Mouse (Mus musculus) cerebellum, adult 2 months (tissue): ENCODE measurements at regions not wholly inside any gene's neighbourhood (a gene's known extent, or its start where the extent isn't known, plus 50 kb on each side); places are given as distances from the start of the nearest gene placed in this dataset.
A peak's percentile ranks its signal among the peaks of the same experiment; 100 is the strongest.

ENCODE experiments used
- DNase-seq, 2 experiments: peaks; one replicate each; pipeline ENCODE4 v3.0.0; 2021
- H3K27ac ChIP-seq: fragments of 200-500 bp; 2 replicates; pipeline ENCODE4 v1.5.1; 2012; ENCODE audit warnings: low read length, control low read depth, inconsistent platforms; ENCODE audit not compliant: insufficient read depth
- H3K27me3 ChIP-seq: fragments of 200-500 bp; 2 replicates; pipeline ENCODE4 v1.6.1; 2012; ENCODE audit warnings: inconsistent platforms, mild to moderate bottlenecking, low read length, moderate library complexity; ENCODE audit not compliant: control insufficient read depth, insufficient read depth
- H3K4me1 ChIP-seq: fragments of 200-500 bp; 2 replicates; pipeline ENCODE4 v1.6.1; 2011; ENCODE audit warnings: low read length; ENCODE audit not compliant: control insufficient read depth, insufficient read depth
- H3K4me3 ChIP-seq: fragments of 200-500 bp; replicated peaks from 2 replicates; pipeline ENCODE3; 2011; ENCODE audit warnings: mild to moderate bottlenecking, low read depth, low read length, control low read depth; ENCODE audit not compliant: insufficient read depth
- CTCF ChIP-seq: fragments of 200-500 bp; IDR thresholded peaks from 2 replicates; pipeline ENCODE4 v1.5.1; 2011; ENCODE audit warnings: low read depth, mild to moderate bottlenecking, control low read depth, low read length, moderate library complexity, borderline replicate concordance; ENCODE audit not compliant: insufficient read depth
- POLR2A ChIP-seq: fragments of 200-500 bp; IDR thresholded peaks from 2 replicates; pipeline ENCODE4 v1.6.1; 2011; ENCODE audit warnings: low read length, control low read depth, borderline replicate concordance; ENCODE audit not compliant: insufficient read depth
- WGBS: fragments of 180-500 bp; shearing (Covaris S2); methylation state at CpG from one replicate; pipeline ENCODE4 v1.1.7; 2018; 5-methylcytosine and 5-hydroxymethylcytosine counted together

GRCm38 (mm10) chr12:15717989-15718388 is 98.7 kb downstream of the Trib2 start:
- TF ChIP-seq POLR2A (no peak), CTCF (no peak)
- 81% methylated on average over 6 of the region's 6 CpGs for WGBS
- no peak overlapping the region for H3K4me3 ChIP-seq
- H3K27me3 ChIP-seq = no peaks in the 10 kb centered on the region
- H3K4me1 ChIP-seq = no peaks in the 10 kb centered on the region
- no peak overlapping the region for H3K27ac ChIP-seq
- DNase-seq = no peak

GRCm38 (mm10) chr12:15717342-15717741 is 99.4 kb downstream of the Trib2 start:
- Histone ChIP-seq H3K27ac (no peak overlapping the region), H3K4me3 (no peak overlapping the region), H3K27me3 (no peaks in the 10 kb centered on the region), H3K4me1 (no peaks in the 10 kb centered on the region)
- no peak for DNase-seq
- 94% methylated on average over 3 of the region's 3 CpGs for WGBS
- TF ChIP-seq POLR2A (no peak), CTCF (no peak)

- H3K4me3 ChIP-seq = no peak overlapping the region
- TF ChIP-seq POLR2A (no peak), CTCF (no peak)
- H3K27ac ChIP-seq = no peak overlapping the region
- H3K4me1 ChIP-seq = no peaks in the 10 kb centered on the region
- 86% methylated on average over 2 of the region's 2 CpGs for WGBS
- DNase-seq = no peak
- H3K27me3 ChIP-seq = no peaks in the 10 kb centered on the region
Measured at GRCm38 (mm10) chr12:15713623-15714022, 103.1 kb downstream of the Trib2 start.

- Histone ChIP-seq H3K4me1 (no peaks in the 10 kb centered on the region), H3K27me3 (no peaks in the 10 kb centered on the region), H3K27ac (no peak overlapping the region), H3K4me3 (no peak overlapping the region)
- TF ChIP-seq POLR2A = no peak
- no peak for TF ChIP-seq CTCF
- 85% methylated on average over 6 of the region's 6 CpGs for WGBS
- no peak for DNase-seq
Measured at GRCm38 (mm10) chr12:15707570-15708095, 109.1 kb downstream of the Trib2 start.

GRCm38 (mm10) chr12:15704412-15704811 is 112.3 kb downstream of the Trib2 start:
- no peak overlapping the region for H3K27ac ChIP-seq
- H3K4me3 ChIP-seq = no peak overlapping the region
- no peaks in the 10 kb centered on the region for H3K27me3 ChIP-seq
- no peaks in the 10 kb centered on the region for H3K4me1 ChIP-seq
- peak in 1 of 2 experiments; percentile 4 for DNase-seq
- WGBS = 7% methylated on average over 5 of the region's 5 CpGs
- TF ChIP-seq CTCF (no peak), POLR2A (no peak)

- no peak for DNase-seq
- Histone ChIP-seq H3K27ac (no peak overlapping the region), H3K4me3 (no peak overlapping the region), H3K27me3 (no peaks in the 10 kb centered on the region), H3K4me1 (no peaks in the 10 kb centered on the region)
- TF ChIP-seq POLR2A = no peak
- TF ChIP-seq CTCF = no peak
- 100% methylated on average over 1 of the region's 1 CpGs for WGBS
Measured at GRCm38 (mm10) chr12:15702137-15702536, 114.6 kb downstream of the Trib2 start.

GRCm38 (mm10) chr12:15698829-15699228 is 117.9 kb downstream of the Trib2 start:
- Histone ChIP-seq H3K27me3 (no peaks in the 10 kb centered on the region), H3K4me1 (no peaks in the 10 kb centered on the region), H3K27ac (no peak overlapping the region), H3K4me3 (no peak overlapping the region)
- TF ChIP-seq POLR2A (no peak), CTCF (no peak)
- WGBS = 48% methylated on average over 4 of the region's 4 CpGs
- DNase-seq = no peak

GRCm38 (mm10) chr12:15698042-15698771 is 118.5 kb downstream of the Trib2 start:
- 60% methylated on average over 6 of the region's 6 CpGs for WGBS
- TF ChIP-seq CTCF (no peak), POLR2A (no peak)
- Histone ChIP-seq H3K4me1 (no peaks in the 10 kb centered on the region), H3K27me3 (no peaks in the 10 kb centered on the region), H3K27ac (no peak overlapping the region), H3K4me3 (no peak overlapping the region)
- DNase-seq = no peak
